Mouse (Mus musculus) lung, adult 2 months (tissue): ENCODE results near the gene Abca1.

Experiments
- CTCF ChIP-seq: fragments of 200-500 bp; IDR thresholded peaks from 2 replicates; pipeline ENCODE4 v1.5.1; 2011; ENCODE audit warnings: mild to moderate bottlenecking, low read length, control low read depth; ENCODE audit not compliant: insufficient read depth
- POLR2A ChIP-seq: fragments of 200-500 bp; IDR thresholded peaks from 2 replicates; pipeline ENCODE4 v1.6.1; 2011; ENCODE audit warnings: low read depth, mild to moderate bottlenecking, control low read depth, low read length, borderline replicate concordance; ENCODE audit errors: extremely low read depth

DNA sequence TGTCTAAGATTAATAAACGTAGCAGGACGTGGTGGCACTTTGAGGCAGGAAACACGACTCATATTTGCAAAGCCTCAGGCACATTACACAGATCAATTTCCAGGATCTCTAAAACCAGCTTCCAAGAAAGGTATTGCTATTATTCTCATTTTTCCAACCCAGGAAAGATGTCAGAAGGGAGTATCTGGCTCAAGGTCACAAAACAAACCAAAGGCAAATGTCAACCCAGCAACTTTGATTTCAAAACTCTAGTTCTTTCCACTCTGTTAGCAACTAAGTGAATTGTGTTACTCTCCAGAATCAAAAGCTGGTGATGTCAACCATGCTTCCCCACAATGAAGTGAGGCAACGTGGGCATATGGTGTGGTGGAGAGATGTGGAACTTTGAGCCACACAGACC is 41.1 kb downstream of the Abca1 start:
- TF ChIP-seq CTCF (no peak), POLR2A (no peak)
